Mouse (Mus musculus) right cerebral cortex, postnatal 10 days (tissue): ENCODE measurements at regions not wholly inside any gene's neighbourhood (a gene's known extent, or its start where the extent isn't known, plus 50 kb on each side); places are given as distances from the start of the nearest gene placed in this dataset.
"Not testable (repeated sequence)": the region's sequence is repeated elsewhere in the genome, so short reads cannot be mapped to it uniquely, and the experiment has no call there.

ENCODE experiments used
- DNase-seq, 2 experiments: peaks; one replicate each; pipeline ENCODE4 v3.0.0; 2021; ENCODE audit warnings: low spot score in 2 of 2

DNA sequence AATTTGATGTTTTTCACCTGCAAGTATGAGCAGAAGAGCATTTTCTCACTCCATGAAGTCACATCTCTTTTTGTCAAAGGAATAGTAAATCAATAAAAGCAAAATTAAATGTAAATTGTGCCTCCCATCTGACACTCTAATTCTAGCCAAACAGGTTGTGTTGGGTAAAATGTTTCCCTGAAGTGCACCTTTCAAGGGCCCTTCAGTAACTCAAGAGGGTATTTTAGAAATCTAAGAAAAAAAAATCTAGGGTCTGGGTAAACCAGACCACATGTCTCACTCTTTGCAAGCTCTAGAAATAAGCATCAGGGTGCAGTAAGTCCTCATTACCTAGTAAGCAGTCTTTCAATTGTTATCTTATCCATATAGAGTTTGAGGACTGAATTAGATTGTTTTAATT is 521.2 kb downstream of the Serpinb8 start:
- DNase-seq = no peak

DNA sequence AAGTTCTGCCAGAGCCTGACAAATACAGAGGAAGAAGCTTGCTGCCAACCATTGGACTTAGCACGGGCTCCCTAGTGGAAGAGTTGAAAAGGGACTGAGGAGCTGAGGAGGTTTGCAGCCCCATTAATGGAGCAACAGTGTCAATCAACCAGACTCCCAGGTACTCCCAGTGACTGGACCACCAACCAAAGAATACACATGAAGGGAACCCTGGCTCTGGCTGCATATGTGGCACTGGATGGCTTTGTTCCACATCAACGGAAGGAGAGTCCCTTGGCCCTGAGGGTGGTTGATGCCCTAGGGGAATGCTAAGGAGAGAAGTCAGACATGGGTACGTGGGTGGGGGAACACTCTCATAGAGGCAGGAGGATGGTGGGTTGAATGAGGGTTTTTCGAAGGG is 537.6 kb downstream of the Serpinb8 start:
- DNase-seq = no peak

DNA sequence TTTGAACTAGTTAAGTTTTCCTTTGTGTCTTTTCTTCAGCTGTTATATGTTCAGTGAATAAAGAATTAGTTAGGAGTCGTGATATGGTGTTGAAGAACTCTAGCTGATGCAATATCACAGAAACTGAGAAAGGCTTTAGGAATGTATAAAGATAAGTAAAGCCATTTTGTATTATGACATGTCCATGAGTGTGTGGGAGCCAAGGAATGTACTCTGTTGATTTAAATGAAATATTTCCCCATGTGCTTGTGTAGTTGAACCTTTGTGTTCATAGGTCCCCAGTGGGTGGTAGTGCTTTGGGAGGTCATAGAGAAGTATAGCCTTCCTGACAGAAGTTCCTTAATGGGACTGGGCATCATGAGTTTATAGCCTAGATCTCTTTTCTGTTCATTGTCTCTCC is 542.2 kb downstream of the Serpinb8 start:
- DNase-seq = no peak

DNA sequence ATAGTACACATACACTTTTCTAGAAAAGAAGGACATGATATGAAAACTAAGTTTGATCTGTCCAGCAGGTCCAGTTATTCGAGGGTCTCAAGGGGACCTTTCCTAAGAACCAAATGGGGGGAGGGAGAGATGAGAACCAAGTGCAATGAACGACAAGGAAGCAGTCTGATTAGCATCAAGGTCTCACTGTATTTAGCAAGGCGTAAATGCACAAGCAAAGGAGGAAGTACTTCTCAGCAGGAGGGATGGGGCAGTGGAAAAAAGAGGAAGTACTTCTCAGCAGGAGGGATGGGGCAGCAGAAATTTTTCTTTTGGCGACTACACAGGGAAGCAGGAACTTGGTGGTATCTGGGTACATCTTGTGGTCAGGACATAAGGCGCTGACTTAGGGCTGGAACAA is 545.5 kb downstream of the Serpinb8 start:
- DNase-seq = not testable (repeated sequence)

DNA sequence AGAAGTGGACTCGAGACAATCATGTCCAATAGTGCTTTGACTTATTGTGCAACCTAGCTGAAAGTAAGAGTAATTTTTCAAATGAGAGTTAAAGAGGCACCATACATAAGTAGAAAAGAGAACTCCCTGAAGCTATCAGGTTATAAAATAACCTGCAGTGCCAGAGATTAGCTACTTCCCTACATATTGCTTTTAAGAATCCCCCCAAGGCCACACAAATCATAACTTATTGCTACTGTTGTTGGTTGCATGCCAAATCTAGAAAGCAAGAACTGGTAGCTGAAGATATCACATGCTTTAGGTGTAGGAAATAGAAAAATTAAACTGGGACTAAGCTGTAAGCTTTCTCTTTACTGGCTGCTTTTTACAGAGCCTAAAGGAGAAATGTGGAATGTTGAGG is 554.3 kb downstream of the Serpinb8 start:
- DNase-seq = no peak

DNA sequence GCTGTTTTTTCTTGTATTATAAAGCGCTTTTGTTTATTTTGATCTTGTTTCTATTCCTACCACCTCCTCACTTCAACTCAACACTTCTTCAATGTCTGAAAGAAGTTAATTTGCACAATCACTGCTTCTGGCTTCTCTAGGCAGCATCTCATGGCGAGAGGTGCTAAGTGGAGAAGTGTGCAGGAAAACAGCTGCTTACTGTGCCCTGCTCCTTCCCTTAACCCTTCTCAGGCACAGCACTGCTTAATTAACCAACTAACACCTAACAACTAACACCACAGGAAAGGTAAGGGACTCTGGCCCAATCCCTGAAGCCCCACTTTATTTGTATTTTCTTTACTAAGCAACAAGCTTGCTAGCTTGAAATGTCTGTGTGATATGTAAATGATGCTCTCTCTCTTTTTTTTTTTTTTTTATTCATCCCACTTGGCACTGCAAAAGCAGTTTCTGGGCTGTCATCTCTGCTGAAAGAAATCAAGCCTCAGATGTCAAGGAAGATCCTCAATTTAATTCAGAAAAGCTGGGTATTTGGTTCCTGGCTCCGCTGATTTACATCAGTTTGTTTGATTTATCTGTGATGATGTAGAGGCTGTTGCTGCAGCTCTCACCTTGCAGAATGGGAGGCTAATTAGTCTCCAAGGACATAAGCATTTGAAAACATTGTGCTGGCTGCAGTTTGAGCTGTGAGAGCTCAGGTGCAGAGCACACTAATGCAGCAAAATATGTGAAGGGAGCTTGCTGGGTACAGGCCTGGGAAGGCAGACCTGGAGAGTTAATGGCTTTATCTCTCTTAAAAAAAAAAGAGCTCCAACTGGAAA is 591.8 kb downstream of the Serpinb8 start:
- DNase-seq = peak in 1 of 2 experiments; percentile 25

DNA sequence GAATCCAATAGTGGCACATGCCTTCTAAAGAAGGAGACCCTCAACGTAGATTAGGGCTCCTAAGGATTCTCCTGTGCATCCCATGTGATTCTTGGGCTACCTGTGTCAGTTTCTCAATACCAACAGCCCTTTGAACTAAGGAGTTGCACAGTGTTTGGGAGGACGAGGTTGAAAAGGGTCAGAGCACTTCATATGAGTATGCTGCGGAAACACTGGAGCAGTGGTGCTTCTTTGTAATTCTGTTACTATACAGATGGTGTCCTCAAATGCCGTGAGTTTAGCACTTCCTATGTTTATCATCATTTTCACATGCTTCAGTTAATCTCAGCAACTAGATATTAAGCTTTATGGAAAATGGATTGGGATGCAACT is 592.3 kb downstream of the Serpinb8 start:
- peak in 1 of 2 experiments; percentile 23 for DNase-seq

DNA sequence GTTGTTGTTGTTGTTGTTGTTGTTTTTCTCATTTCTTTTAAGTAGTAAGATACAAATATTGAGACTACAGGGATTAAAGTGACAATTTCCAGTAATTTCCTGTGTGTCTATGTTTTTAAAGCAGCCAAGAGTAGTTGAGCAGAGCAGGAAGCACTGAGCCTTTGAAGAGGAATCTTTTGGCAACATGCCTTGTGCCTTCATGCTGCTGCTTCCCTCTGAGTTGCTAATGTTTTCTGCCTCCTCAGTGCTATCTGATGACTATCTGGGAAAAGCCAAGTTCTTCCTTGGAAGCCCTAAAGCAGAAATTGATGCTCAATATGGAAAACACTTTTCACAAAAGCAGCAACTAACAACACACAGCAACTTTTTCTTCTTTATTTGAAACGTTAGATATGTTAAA is 634.2 kb downstream of the Serpinb8 start:
- DNase-seq = peak; percentile 21 to 25

DNA sequence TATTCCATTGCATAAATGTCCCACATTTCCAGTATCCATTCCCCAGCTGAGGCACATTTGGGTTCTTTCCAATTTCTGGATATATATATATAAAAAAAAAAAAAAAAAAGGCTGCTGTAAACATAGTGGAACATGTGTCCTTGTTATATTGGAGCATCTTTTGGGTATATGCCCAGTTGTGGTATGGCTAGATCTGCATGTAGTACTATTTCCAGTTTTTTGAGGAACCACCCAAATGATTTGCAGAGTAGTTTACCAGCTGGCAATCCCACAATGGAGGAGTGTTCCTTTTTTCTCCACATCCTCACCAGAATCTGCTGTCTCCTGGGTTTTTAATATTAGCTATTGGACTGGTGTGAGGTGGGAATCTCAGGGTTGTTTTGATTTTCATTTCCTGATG is 650.3 kb downstream of the Serpinb8 start:
- DNase-seq = no peak

DNA sequence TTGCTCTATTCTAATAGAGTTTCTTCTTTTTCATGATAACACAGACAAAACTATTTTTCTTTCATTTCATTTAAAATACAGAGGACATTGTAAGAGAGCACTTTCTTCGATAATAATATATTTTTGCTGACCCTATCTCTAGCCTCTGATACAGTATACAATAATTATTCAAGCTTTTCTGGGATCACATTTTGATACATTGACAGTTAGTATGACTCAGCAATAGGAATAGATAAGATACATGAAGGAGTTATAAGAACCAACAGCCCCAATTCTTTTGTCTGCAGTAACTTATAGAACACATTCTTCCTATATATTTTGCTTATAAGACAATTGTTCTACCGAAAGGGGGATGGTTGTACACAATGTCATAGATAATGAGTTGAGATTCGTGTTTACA is 665.3 kb downstream of the Serpinb8 start:
- no peak for DNase-seq

DNA sequence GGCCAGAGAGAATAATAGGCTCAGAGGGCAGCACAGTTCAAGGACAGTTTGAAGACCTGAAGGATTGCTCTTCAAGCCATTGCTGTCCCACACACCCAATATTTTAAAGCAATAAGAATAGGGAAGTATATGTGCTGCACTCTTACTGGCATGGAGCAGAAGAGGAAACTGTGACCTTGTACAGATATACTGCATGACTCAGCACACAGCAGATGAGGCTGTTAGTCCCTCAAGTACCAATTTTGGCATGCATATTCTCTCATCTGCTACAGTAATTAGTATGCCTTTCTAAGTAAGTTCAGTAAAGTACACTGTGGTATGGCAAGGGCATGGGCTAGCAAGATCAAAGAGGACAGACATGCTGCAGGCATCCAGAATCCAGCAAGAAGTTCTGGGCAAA is 669.5 kb downstream of the Serpinb8 start:
- no peak for DNase-seq

DNA sequence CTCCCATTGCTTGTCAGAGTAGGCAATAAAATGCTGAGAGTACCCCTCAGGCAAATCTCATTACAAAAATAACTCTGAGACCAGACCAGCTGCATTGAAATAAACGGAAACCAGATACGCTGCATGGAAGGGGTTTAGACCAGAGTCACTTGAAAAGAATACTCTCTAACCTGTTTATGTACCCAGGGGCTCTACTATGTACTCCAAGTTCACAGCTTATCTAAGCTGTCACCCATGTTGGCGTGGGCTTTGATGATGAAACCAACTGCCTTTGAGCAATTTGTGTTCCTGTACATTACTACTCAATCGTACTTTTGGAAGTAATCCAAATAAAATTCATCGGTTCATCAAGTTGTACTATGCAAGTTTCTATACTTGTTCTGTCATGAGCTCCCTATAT is 692.3 kb downstream of the Serpinb8 start:
- DNase-seq = no peak

DNA sequence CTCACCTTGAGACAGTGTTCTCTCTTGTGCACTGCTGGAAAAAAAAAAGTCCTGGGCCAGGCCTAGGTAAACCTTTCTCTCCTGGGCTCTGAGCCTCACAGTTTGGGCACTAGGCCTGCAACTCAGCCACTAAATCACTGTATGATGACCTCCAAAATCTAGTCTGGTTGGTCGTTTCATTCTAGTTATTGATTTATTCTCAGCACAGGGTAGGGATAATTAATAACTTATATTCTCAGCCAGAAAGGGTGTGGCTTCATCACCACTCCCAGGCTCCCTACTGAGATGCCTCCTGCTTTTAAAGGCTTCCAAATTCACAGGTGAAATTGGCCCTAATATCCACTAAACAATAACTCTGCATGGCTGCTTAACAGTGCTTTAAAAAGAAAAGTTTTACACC is 696.8 kb downstream of the Serpinb8 start:
- DNase-seq = no peak
